Mouse (Mus musculus): ENCODE measurements around the gene Tab1. TPM values are rescaled to one million over a fixed set of nuclear protein-coding genes. Genes with fewer than 3 reads are reported as not detected.
A peak's percentile ranks its signal among the peaks of the same experiment; 100 is the strongest.

Tab1 gene
- polyA plus RNA-seq, 1 experiment from 2014 or later: 38.9 TPM

- Histone ChIP-seq H3K27ac (replicated peaks) (peak overlapping the region; percentile 38; the same call in 1 of the 2 replicates), H3K27me3 (no peaks in the 10 kb centered on the region), H3K4me1 (replicated peaks) (peaks cover 37% of the 10 kb centered on the region), H3K4me2 (peak overlapping the region; percentile 16), H3K4me3 (no peak overlapping the region), H3K36me3 (no peaks in the 10 kb centered on the region), H3K9me3 (no peaks in the 10 kb centered on the region), H3K9ac (0 out of 2 replicates have a peak overlapping the region, but pooled peaks have one; percentile 13)
- 23% methylated on average over 6 of the region's 6 CpGs for WGBS
- no peak for ATAC-seq (ENCODE audit: low read depth)
Measured at GRCm38 (mm10) chr15:80171791-80172190, 38.9 kb downstream of the Tab1 start.

- peaks cover 44% of the 10 kb centered on the region for H3K4me1 ChIP-seq (replicated peaks)
- H3K36me3 ChIP-seq: no peaks in the 10 kb centered on the region
- H3K27ac ChIP-seq (replicated peaks): peak within 1 kb of the TSS; percentile 97
- no peaks in the 10 kb centered on the region for H3K27me3 ChIP-seq
- no peaks in the 10 kb centered on the region for H3K9me3 ChIP-seq
- H3K4me2 ChIP-seq: peak within 1 kb of the TSS; percentile 75
- peak; percentile 73 for ATAC-seq (ENCODE audit: low read depth)
- WGBS: 2% methylated on average over 56 of the region's 85 CpGs
- peak within 1 kb of the TSS; percentile 95 for H3K4me3 ChIP-seq
- H3K9ac ChIP-seq: peak within 1 kb of the TSS; percentile 99
Measured at GRCm38 (mm10) chr15:80173001-80173771, 40.3 kb downstream of the Tab1 start, which contains the start of gene Mgat3. Gene Mgat3, plus strand, starts transcription at chr15:80173721.

GRCm38 (mm10) chr15:80173781-80174597, 41.1 kb downstream of the Tab1 start:
- peak overlapping the region; percentile 75 for H3K4me2 ChIP-seq
- H3K36me3 ChIP-seq: no peaks in the 10 kb centered on the region
- peaks cover 48% of the 10 kb centered on the region for H3K4me1 ChIP-seq (replicated peaks)
- H3K27ac ChIP-seq (replicated peaks): peak overlapping the region; percentile 97
- WGBS: under 1% methylated on average over 45 of the region's 60 CpGs
- H3K9me3 ChIP-seq: no peaks in the 10 kb centered on the region
- ATAC-seq (ENCODE audit: low read depth): peak; percentile 69
- peak overlapping the region; percentile 95 for H3K4me3 ChIP-seq
- H3K27me3 ChIP-seq: no peaks in the 10 kb centered on the region
- peak overlapping the region; percentile 99 for H3K9ac ChIP-seq

- peak overlapping the region; percentile 97 for H3K27ac ChIP-seq (replicated peaks)
- peak overlapping the region; percentile 99 for H3K9ac ChIP-seq
- no peak for ATAC-seq (ENCODE audit: low read depth)
- WGBS: 1% methylated on average over 5 of the region's 5 CpGs
- peak overlapping the region; percentile 75 for H3K4me2 ChIP-seq
- no peaks in the 10 kb centered on the region for H3K27me3 ChIP-seq
- no peaks in the 10 kb centered on the region for H3K36me3 ChIP-seq
- H3K9me3 ChIP-seq: no peaks in the 10 kb centered on the region
- H3K4me3 ChIP-seq: peak overlapping the region; percentile 95
- H3K4me1 ChIP-seq (replicated peaks): peaks cover 53% of the 10 kb centered on the region
Measured at GRCm38 (mm10) chr15:80174598-80174875, 41.6 kb downstream of the Tab1 start.

- H3K27ac ChIP-seq (replicated peaks): no peak overlapping the region
Measured at GRCm38 (mm10) chr15:80175316-80175715, 42.4 kb downstream of the Tab1 start.

GRCm38 (mm10) chr15:80175756-80176155, 42.8 kb downstream of the Tab1 start:
- H3K27me3 ChIP-seq: no peaks in the 10 kb centered on the region
- peak overlapping the region; percentile 75 for H3K4me2 ChIP-seq
- no peak overlapping the region for H3K27ac ChIP-seq (replicated peaks)
- 0 out of 2 replicates have a peak, but pooled peaks cover 3% of the 10 kb centered on the region for H3K36me3 ChIP-seq
- WGBS: 62% methylated on average over 6 of the region's 6 CpGs
- peaks cover 66% of the 10 kb centered on the region for H3K4me1 ChIP-seq (replicated peaks)
- no peaks in the 10 kb centered on the region for H3K9me3 ChIP-seq
- peak overlapping the region; percentile 95; the same call in 1 of the 2 replicates for H3K4me3 ChIP-seq
- H3K9ac ChIP-seq: peak overlapping the region; percentile 99
- ATAC-seq (ENCODE audit: low read depth): no peak

More at GRCm38 (mm10) chr15:80175316-80175715, 42.4 kb downstream of the Tab1 start:
- peaks cover 61% of the 10 kb centered on the region for H3K4me1 ChIP-seq (replicated peaks)
- ATAC-seq (ENCODE audit: low read depth): no peak
- 66% methylated on average over 9 of the region's 9 CpGs for WGBS
- no peaks in the 10 kb centered on the region for H3K27me3 ChIP-seq
- no peaks in the 10 kb centered on the region for H3K9me3 ChIP-seq
- H3K4me3 ChIP-seq: peak overlapping the region; percentile 95
- H3K36me3 ChIP-seq: no peaks in the 10 kb centered on the region
- peak overlapping the region; percentile 75 for H3K4me2 ChIP-seq
- peak overlapping the region; percentile 99 for H3K9ac ChIP-seq

- WGBS: 86% methylated on average over 7 of the region's 7 CpGs
- Histone ChIP-seq H3K27me3 (no peaks in the 10 kb centered on the region), H3K9me3 (no peaks in the 10 kb centered on the region), H3K36me3 (peaks cover 16% of the 10 kb centered on the region; the same call in 1 of the 2 replicates), H3K4me1 (replicated peaks) (peaks cover 33% of the 10 kb centered on the region), H3K27ac (replicated peaks) (no peak overlapping the region), H3K9ac (no peak overlapping the region), H3K4me2 (no peak overlapping the region), H3K4me3 (no peak overlapping the region)
- ATAC-seq (ENCODE audit: low read depth): no peak
Measured at GRCm38 (mm10) chr15:80181561-80181960, 48.6 kb downstream of the Tab1 start.

- Histone ChIP-seq H3K4me2 (no peak overlapping the region), H3K36me3 (peaks cover 16% of the 10 kb centered on the region; the same call in 1 of the 2 replicates), H3K9me3 (no peaks in the 10 kb centered on the region), H3K27me3 (no peaks in the 10 kb centered on the region), H3K9ac (no peak overlapping the region), H3K4me1 (replicated peaks) (peaks cover 28% of the 10 kb centered on the region), H3K4me3 (no peak overlapping the region), H3K27ac (replicated peaks) (no peak overlapping the region)
- 92% methylated on average over 4 of the region's 4 CpGs for WGBS
- no peak for ATAC-seq (ENCODE audit: low read depth)
Measured at GRCm38 (mm10) chr15:80182072-80182700, 49.3 kb downstream of the Tab1 start.

GRCm38 (mm10) chr15:80188927-80189326, 56.0 kb downstream of the Tab1 start:
- no peak overlapping the region for H3K4me2 ChIP-seq
- no peaks in the 10 kb centered on the region for H3K9me3 ChIP-seq
- WGBS: 78% methylated on average over 5 of the region's 5 CpGs
- H3K36me3 ChIP-seq: no peaks in the 10 kb centered on the region
- no peak overlapping the region for H3K9ac ChIP-seq
- no peak for ATAC-seq (ENCODE audit: low read depth)
- no peak overlapping the region for H3K27ac ChIP-seq (replicated peaks)
- H3K4me3 ChIP-seq: no peak overlapping the region
- H3K27me3 ChIP-seq: no peaks in the 10 kb centered on the region
- peaks cover 40% of the 10 kb centered on the region for H3K4me1 ChIP-seq (replicated peaks)

- Histone ChIP-seq H3K27me3 (no peaks in the 10 kb centered on the region), H3K4me1 (replicated peaks) (peaks cover 42% of the 10 kb centered on the region), H3K27ac (replicated peaks) (no peak overlapping the region), H3K36me3 (no peaks in the 10 kb centered on the region), H3K4me2 (no peak overlapping the region), H3K9me3 (no peaks in the 10 kb centered on the region), H3K4me3 (no peak overlapping the region), H3K9ac (no peak overlapping the region)
- 0 out of 2 replicates have a peak, but pooled peaks have one; percentile 40 for ATAC-seq (ENCODE audit: low read depth)
- WGBS: 69% methylated on average over 4 of the region's 4 CpGs
Measured at GRCm38 (mm10) chr15:80190075-80190474, 57.1 kb downstream of the Tab1 start.

GRCm38 (mm10) chr15:80191585-80192245, 58.8 kb downstream of the Tab1 start:
- Histone ChIP-seq H3K27ac (replicated peaks) (no peak overlapping the region), H3K9ac (no peak overlapping the region), H3K9me3 (no peaks in the 10 kb centered on the region), H3K4me1 (replicated peaks) (peaks cover 42% of the 10 kb centered on the region), H3K27me3 (no peaks in the 10 kb centered on the region), H3K4me2 (no peak overlapping the region), H3K36me3 (no peaks in the 10 kb centered on the region), H3K4me3 (no peak overlapping the region)
- no peak for ATAC-seq (ENCODE audit: low read depth)
- WGBS: 59% methylated on average over 8 of the region's 8 CpGs
